Mouse (Mus musculus) thymus, postnatal 36 days (tissue): ENCODE results near the gene Arl8a.

Experiments
- DNase-seq, 2 experiments: peaks; one replicate each; pipeline ENCODE4 v3.0.0; 2022; ENCODE audit warnings: mixed read lengths in 2 of 2

Arl8a gene

DNA sequence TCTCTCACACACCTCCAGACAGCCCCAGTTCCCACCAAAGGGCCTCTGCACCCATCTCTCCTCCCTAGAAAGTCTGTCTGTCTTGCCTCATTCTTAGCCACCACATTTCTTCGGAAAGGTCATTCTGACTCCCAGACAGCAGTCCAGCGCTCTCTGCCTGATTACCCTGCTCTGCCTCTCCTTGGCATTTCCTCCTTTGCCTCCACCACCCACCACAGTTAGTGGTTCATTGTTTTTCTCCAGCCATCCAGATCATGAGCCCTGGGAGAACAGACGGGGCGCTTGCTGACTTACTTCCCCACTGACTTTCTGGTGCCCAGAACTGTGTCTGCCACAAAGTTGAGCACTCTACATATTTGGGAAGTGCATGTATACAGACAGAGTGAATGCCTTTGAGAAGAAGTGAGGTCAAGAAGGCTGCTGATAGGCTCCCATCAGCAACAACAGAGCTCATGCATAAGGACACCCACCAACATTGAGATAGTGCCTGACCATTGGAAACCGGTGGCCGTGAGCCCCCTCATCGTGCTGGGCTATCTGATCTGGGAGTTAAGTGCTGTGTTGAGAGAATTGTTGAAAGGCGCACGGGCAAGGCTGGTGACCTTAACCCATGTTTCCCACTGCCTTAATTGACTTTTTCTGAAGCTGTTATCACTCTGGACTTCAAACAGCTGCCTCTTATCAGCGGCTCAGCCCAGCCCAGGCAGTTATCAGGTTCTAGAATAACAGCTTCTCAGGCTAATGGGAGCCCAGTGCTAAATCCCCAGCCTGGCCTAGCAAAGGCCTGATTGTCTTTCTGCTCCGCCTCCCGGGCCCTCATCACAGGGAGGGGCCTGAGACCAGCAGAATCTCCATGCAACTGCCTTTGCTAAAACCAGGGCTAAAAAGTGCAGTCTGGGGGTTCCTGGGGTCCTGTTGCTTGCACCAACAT, 57.8 kb downstream of the Arl8a start:
- no peak for DNase-seq

DNA sequence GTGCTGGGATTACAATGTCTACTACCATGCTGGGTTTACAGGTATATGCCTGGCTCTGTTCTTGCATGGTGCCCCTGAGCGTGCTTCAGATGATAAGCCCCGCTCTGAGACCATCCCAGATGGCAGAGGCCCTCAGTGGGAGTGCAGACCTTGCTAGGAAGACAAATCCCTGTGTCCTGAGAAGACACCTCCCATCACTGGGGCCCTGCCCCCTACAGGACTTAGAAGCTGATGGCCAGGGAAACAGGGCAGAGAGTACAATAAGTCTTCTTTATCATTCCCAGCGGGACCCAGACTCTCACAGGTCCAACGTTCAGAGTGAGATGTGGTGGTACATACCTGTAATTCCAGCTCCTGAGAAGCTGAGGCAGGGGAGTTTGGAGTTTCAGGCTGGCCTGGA, 58.6 kb downstream of the Arl8a start:
- DNase-seq, result no peak
